Mouse (Mus musculus) stomach, embryonic 16.5 days (tissue): Measurements from ENCODE around the gene Tmem107. TPM values are rescaled to one million over a fixed set of nuclear protein-coding genes. Genes with fewer than 3 reads are reported as not detected.

Experiments used
- ATAC-seq: fragments of 200-750 bp; cut with Nextera tagmentation; 2 replicates; pipeline ENCODE4 v1.8.0; 2017; ENCODE audit warnings: moderate number of reproducible peaks, moderate TSS enrichment; ENCODE audit not compliant: insufficient read depth, low FRiP score
- H3K27ac ChIP-seq: fragments of 300-500 bp; sonication (generic); 2 replicates; pipeline ENCODE4 v1.5.1; 2014; ENCODE audit warnings: low read length
- H3K27me3 ChIP-seq: fragments of 300-500 bp; sonication (generic); 2 replicates; pipeline ENCODE4 v1.6.1; 2014; ENCODE audit warnings: low read length, control low read depth, mixed read lengths; ENCODE audit not compliant: control insufficient read depth, insufficient read depth
- H3K36me3 ChIP-seq: fragments of 300-500 bp; sonication (generic); 2 replicates; pipeline ENCODE4 v1.6.1; 2014; ENCODE audit warnings: low read length; ENCODE audit not compliant: control insufficient read depth, insufficient read depth
- H3K4me1 ChIP-seq: fragments of 300-500 bp; sonication (generic); 2 replicates; pipeline ENCODE4 v1.6.1; 2014; ENCODE audit warnings: low read length, control low read depth, mixed read lengths; ENCODE audit not compliant: control insufficient read depth, insufficient read depth
- H3K4me2 ChIP-seq: fragments of 300-500 bp; sonication (generic); 2 replicates; pipeline ENCODE4 v1.6.1; 2014; ENCODE audit warnings: low read depth, low read length, mixed read lengths
- H3K4me3 ChIP-seq: fragments of 300-500 bp; sonication (generic); replicated peaks from 2 replicates; pipeline ENCODE4 v1.5.1; 2014; ENCODE audit warnings: mild to moderate bottlenecking, low read length
- H3K9ac ChIP-seq: fragments of 300-500 bp; sonication (generic); 2 replicates; pipeline ENCODE4 v1.6.1; 2014; ENCODE audit warnings: low read length
- H3K9me3 ChIP-seq: fragments of 300-500 bp; sonication (generic); replicated peaks from 2 replicates; pipeline ENCODE4 v1.6.1; 2016; ENCODE audit warnings: low read length, control low read depth; ENCODE audit not compliant: control insufficient read depth
- WGBS: fragments of 180-500 bp; shearing (Covaris S2); extraction: QIAGEN DNeasy Blood & Tissue Kit; methylation state at CpG from one replicate; pipeline ENCODE4 v1.1.7; 2014; 5-methylcytosine and 5-hydroxymethylcytosine counted together
- polyA plus RNA-seq: library from polyadenylated mRNA; unstranded; fragments of >200 nt; fragmentation: Nextera tagmentation; extraction: Ambion mirVana; gene quantifications from 2 replicates; pipeline ENCODE4 v1.2.1, GENCODE M21; 2015

The Tmem107 gene
- polyA plus RNA-seq, 1 experiment from 2014 or later: 62.1 TPM

DNA sequence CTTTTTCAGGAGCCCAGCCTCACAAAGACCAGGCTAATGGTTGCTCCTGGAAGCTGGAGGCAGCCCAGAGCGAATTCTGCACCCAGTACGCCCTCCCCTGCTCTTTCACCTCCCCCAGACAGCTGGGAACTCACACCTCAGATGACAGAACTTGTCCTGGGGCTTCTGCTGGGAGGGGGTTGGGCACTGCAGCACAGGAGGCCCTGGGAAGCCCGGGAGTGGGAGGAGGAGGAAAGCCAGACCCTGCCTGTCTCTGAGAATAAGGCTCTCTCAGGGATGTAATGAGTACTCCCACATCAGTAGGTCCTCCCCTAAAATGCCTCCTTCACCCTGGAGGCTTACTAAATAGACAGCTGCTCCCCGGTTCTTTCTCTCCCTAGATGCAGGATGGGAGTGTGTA is 16.5 kb downstream of the Tmem107 start:
- Histone ChIP-seq H3K4me3 (no peak overlapping the region), H3K27ac (peak overlapping the region; percentile 95), H3K4me2 (no peak overlapping the region), H3K9me3 (no peaks in the 10 kb centered on the region), H3K27me3 (no peaks in the 10 kb centered on the region), H3K4me1 (peaks cover 27% of the 10 kb centered on the region), H3K36me3 (no peaks in the 10 kb centered on the region), H3K9ac (peak overlapping the region; percentile 27; the same call in 1 of the 2 replicates)
- ATAC-seq: peak; percentile 55; the same call in 1 of the 2 replicates
- WGBS: 27% methylated on average over 4 of the region's 4 CpGs

DNA sequence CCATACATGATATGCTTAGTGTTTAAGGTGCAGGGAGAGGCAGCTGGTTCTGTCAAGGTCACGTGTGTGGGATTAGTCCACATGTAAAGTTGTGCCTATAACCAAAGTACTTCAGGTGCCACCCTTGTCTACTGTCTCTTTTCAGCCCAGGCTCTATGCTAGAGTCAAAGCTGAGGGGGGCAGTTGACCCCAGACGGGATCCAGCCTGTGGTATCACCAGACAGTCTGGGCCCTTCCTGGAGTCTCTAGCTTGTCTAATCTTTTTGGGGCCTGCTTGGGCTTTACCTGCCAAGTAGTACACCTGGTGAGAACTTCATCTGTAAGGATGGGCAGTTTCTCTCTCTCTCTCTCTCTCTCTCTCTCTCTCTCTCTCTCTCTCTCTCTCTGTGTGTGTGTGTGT is 17.0 kb downstream of the Tmem107 start:
- no peak overlapping the region for H3K9ac ChIP-seq
- no peak for ATAC-seq
- no peaks in the 10 kb centered on the region for H3K9me3 ChIP-seq
- peaks cover 27% of the 10 kb centered on the region for H3K4me1 ChIP-seq
- peak overlapping the region; percentile 95 for H3K27ac ChIP-seq
- H3K36me3 ChIP-seq: peaks cover 2% of the 10 kb centered on the region; the same call in 1 of the 2 replicates
- no peaks in the 10 kb centered on the region for H3K27me3 ChIP-seq
- 61% methylated on average over 2 of the region's 2 CpGs for WGBS
- no peak overlapping the region; the same call in 1 of the 2 replicates for H3K4me2 ChIP-seq
- H3K4me3 ChIP-seq: no peak overlapping the region

- peak; percentile 80; the same call in 1 of the 2 replicates for ATAC-seq
- Histone ChIP-seq H3K9ac (peak within 1 kb of the TSS; percentile 97), H3K27ac (peak within 1 kb of the TSS; percentile 95), H3K27me3 (no peaks in the 10 kb centered on the region), H3K4me3 (peak within 1 kb of the TSS; percentile 73), H3K4me1 (peaks cover 30% of the 10 kb centered on the region), H3K9me3 (no peaks in the 10 kb centered on the region), H3K4me2 (peak within 1 kb of the TSS; percentile 87), H3K36me3 (peaks cover 4% of the 10 kb centered on the region; the same call in 1 of the 2 replicates)
- under 1% methylated on average over 61 of the region's 67 CpGs for WGBS
Measured at GRCm38 (mm10) chr11:69088103-69088855, 17.7 kb downstream of the Tmem107 start, which contains the start of gene Vamp2. TSS of gene Vamp2 (plus strand) at chr11:69088490.

GRCm38 (mm10) chr11:69088856-69089615 is 18.4 kb downstream of the Tmem107 start:
- 9% methylated on average over 25 of the region's 25 CpGs for WGBS
- Histone ChIP-seq H3K4me2 (peak overlapping the region; percentile 87), H3K27ac (peak overlapping the region; percentile 95), H3K9me3 (no peaks in the 10 kb centered on the region), H3K4me1 (peaks cover 30% of the 10 kb centered on the region), H3K27me3 (no peaks in the 10 kb centered on the region), H3K4me3 (peak overlapping the region; percentile 73), H3K36me3 (peaks cover 4% of the 10 kb centered on the region; the same call in 1 of the 2 replicates), H3K9ac (peak overlapping the region; percentile 97)
- peak; percentile 15; the same call in 1 of the 2 replicates for ATAC-seq

DNA sequence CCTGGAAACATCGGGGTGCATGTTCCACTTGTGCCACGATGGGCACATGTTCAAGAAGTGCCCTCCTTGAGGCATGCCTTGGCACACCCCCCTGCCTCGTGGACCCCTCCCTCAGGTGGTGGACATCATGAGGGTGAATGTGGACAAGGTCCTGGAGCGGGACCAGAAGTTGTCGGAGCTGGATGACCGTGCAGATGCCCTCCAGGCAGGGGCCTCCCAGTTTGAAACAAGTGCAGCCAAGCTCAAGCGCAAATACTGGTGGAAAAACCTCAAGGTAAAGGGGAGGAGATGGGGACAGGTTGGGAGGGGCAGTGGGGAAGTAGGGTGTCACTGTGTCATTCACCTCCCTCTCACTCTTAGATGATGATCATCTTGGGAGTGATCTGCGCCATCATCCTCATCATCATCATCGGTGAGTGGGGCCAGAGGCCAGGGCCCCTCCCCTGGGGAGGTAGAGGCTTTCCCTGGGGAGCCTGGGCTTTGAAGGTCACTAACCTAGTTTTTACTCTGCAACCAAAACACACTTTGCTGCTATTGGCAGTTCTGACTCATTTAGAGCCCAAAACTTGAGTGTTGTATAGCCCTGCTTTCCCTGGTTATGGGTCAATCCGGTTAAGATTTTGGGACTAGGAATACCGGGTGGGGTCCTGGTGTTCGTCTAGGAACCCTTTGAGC is 19.1 kb downstream of the Tmem107 start:
- Histone ChIP-seq H3K27ac (peak overlapping the region; percentile 95; the same call in 1 of the 2 replicates), H3K27me3 (no peaks in the 10 kb centered on the region), H3K4me3 (peak overlapping the region; percentile 73), H3K4me2 (peak overlapping the region; percentile 87), H3K36me3 (peaks cover 4% of the 10 kb centered on the region; the same call in 1 of the 2 replicates), H3K4me1 (peaks cover 34% of the 10 kb centered on the region), H3K9me3 (no peaks in the 10 kb centered on the region), H3K9ac (peak overlapping the region; percentile 97)
- ATAC-seq: no peak
- 85% methylated on average over 12 of the region's 12 CpGs for WGBS

DNA sequence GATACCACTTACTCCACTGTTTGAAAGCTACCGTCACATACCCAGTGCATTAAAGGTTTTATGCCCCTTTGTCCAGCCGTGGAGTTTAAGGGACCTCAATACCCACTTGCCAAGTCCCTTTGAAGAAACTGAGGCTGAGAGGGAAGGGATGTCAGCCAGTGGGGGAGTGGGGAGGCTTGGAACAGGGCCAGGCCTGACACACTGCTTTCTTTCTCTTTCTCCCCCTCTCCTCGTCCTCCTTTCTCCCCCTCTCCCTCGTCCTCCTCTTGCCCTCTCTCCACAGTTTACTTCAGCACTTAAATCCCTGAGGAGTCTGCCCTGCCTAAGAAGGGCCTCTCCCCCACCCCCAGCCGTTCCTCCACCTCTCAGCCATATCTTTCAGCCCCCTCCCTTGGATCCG is 19.8 kb downstream of the Tmem107 start:
- H3K9ac ChIP-seq: peak overlapping the region; percentile 97; the same call in 1 of the 2 replicates
- no peaks in the 10 kb centered on the region for H3K9me3 ChIP-seq
- ATAC-seq: no peak
- WGBS: 53% methylated on average over 6 of the region's 6 CpGs
- H3K27ac ChIP-seq: 0 out of 2 replicates have a peak overlapping the region, but pooled peaks have one; percentile 2
- H3K27me3 ChIP-seq: no peaks in the 10 kb centered on the region
- H3K36me3 ChIP-seq: peaks cover 4% of the 10 kb centered on the region; the same call in 1 of the 2 replicates
- H3K4me2 ChIP-seq: peak overlapping the region; percentile 87
- peak overlapping the region; percentile 73; the same call in 1 of the 2 replicates for H3K4me3 ChIP-seq
- peaks cover 34% of the 10 kb centered on the region for H3K4me1 ChIP-seq

GRCm38 (mm10) chr11:69091566-69092385 is 21.2 kb downstream of the Tmem107 start:
- Histone ChIP-seq H3K36me3 (peaks cover 4% of the 10 kb centered on the region; the same call in 1 of the 2 replicates), H3K27me3 (no peaks in the 10 kb centered on the region), H3K4me3 (no peak overlapping the region), H3K9me3 (no peaks in the 10 kb centered on the region), H3K4me1 (peaks cover 29% of the 10 kb centered on the region), H3K4me2 (no peak overlapping the region), H3K27ac (no peak overlapping the region), H3K9ac (no peak overlapping the region)
- 62% methylated on average over 7 of the region's 7 CpGs for WGBS
- ATAC-seq: no peak

DNA sequence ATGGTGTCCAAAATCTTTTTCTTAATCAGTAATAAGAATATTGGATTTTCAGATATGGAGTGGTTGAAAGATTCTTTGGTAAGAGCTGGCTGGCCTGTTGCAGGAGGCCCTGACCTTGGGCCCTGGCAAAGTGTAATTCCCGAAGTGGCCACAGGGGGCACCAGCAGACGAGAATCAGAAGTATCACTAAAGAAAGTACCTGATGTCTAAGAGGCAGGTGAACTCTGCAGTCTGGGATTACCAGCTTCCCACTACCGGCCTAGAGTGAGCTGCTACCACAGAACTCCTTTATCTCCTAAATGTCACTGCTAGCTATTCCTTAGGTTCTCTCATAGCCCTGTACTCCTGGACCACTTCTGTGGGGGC is 21.8 kb downstream of the Tmem107 start:
- Histone ChIP-seq H3K4me2 (no peak overlapping the region), H3K27me3 (no peaks in the 10 kb centered on the region), H3K9ac (no peak overlapping the region), H3K4me1 (peaks cover 26% of the 10 kb centered on the region), H3K4me3 (no peak overlapping the region), H3K36me3 (peaks cover 4% of the 10 kb centered on the region; the same call in 1 of the 2 replicates), H3K27ac (0 out of 2 replicates have a peak overlapping the region, but pooled peaks have one; percentile 19), H3K9me3 (no peaks in the 10 kb centered on the region)
- no peak for ATAC-seq
- 2% methylated on average over 3 of the region's 3 CpGs for WGBS
